Comparison of ENCODE assay signal across 23 mouse cellular contexts in the genomic region with DNA sequence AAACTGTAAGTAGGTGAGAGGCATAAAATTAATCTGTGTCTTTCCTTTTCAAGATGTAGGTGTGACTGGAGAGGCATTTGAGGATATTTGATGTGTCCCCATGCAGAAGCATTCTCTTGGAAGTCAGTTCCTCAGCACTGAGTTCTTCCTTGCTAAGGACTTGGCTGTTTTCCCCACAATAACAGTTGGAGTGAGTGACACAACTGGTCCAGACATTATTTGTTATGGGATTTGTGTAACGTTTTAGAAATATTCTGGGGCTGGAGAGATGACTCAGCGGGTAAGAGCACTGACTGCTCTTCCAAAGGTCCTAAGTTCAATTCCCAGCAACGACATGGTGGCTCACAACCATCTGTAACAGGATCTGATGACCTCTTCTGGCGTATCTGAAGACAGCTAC.
"Had no signal": no experiment of that assay in that cellular context is flagged by ENCODE, and none has a peak within 500 bp of the region (broad histone marks: within the 10 kb centered on the region; RNA-seq: fewer than 3 reads in every experiment).

No protein-coding gene starts in this region.

- H3K36me3 ChIP-seq: liver, embryonic 13.5 days; liver, embryonic 15.5 days; lung, embryonic 15.5 days; midbrain, embryonic 10.5 days; midbrain, embryonic 12.5 days; neural tube, embryonic 13.5 days; neural tube, embryonic 15.5 days; stomach, embryonic 15.5 days had no signal

- H3K4me2 ChIP-seq: liver, embryonic 11.5 days; liver, embryonic 13.5 days; liver, embryonic 15.5 days; lung, embryonic 15.5 days; midbrain, embryonic 12.5 days; neural tube, embryonic 13.5 days; neural tube, embryonic 15.5 days; stomach, embryonic 15.5 days had no signal

- H3K27me3 ChIP-seq: liver, embryonic 13.5 days; liver, embryonic 15.5 days; lung, embryonic 15.5 days; megakaryocyte, embryonic 14.5 days; midbrain, embryonic 12.5 days; neural tube, embryonic 13.5 days; neural tube, embryonic 15.5 days; stomach, embryonic 15.5 days had no signal

- H3K4me3 ChIP-seq: liver, embryonic 13.5 days; liver, embryonic 15.5 days; lung, embryonic 15.5 days; megakaryocyte, embryonic 14.5 days; midbrain, embryonic 10.5 days; midbrain, embryonic 12.5 days; neural tube, embryonic 13.5 days; neural tube, embryonic 15.5 days; stomach, embryonic 15.5 days had no signal

- DNase-seq: liver, embryonic 13.5 days; liver, postnatal 0 days; lung, adult 2 months; lung, postnatal 10 days; lung, postnatal 36 days; midbrain, embryonic 14.5 days; right cerebral cortex, postnatal 25 days; right cerebral cortex, postnatal 4 days; thymus, adult 2 months; thymus, postnatal 25 days; thymus, postnatal 4 days had no signal

- ATAC-seq: liver, postnatal 0 days; midbrain, embryonic 16.5 days had no signal

- H3K9me3 ChIP-seq: liver, embryonic 13.5 days; liver, embryonic 15.5 days; lung, embryonic 15.5 days; megakaryocyte, embryonic 14.5 days; midbrain, embryonic 10.5 days; midbrain, embryonic 12.5 days; neural tube, embryonic 13.5 days; neural tube, embryonic 15.5 days; stomach, embryonic 15.5 days had no signal

- H3K27ac ChIP-seq: liver, embryonic 13.5 days; liver, embryonic 15.5 days; lung, embryonic 15.5 days; macrophage; midbrain, embryonic 10.5 days; midbrain, embryonic 12.5 days; neural tube, embryonic 13.5 days; neural tube, embryonic 15.5 days; stomach, embryonic 15.5 days; stomach, postnatal 0 days had no signal

- H3K9ac ChIP-seq: liver, embryonic 13.5 days; liver, embryonic 15.5 days; liver, postnatal 0 days; lung, embryonic 15.5 days; midbrain, embryonic 12.5 days; neural tube, embryonic 13.5 days; neural tube, embryonic 15.5 days; stomach, embryonic 15.5 days had no signal

- H3K4me1 ChIP-seq: liver, embryonic 13.5 days; liver, embryonic 15.5 days; megakaryocyte, embryonic 14.5 days; midbrain, embryonic 10.5 days; midbrain, embryonic 12.5 days; neural tube, embryonic 13.5 days; stomach, embryonic 15.5 days had no signal
